ENCODE assay signal across 8 mouse cellular contexts in the genomic region with DNA sequence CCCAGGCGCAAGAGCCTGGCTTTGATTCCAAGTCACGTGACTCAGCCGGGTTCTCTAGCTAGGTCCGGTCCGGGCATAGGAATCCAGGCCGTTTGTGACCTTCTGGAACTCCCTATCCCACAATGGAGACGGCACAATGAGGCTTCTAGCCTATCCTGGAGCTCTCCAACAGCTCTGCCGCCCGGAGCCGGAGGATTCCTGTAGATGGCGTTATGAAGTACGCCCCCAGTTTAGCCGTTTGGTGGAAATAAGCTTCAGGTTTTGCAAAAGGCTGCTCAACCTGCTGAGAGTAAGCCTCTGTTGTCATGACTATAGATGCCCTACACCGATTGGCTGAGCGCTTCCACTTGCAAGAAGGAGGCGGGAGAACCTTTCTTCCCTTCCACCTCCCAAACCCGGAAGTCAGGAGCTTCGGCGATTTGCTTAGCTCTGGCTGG. TPM values are rescaled to one million over a fixed set of nuclear protein-coding genes. Genes with fewer than 3 reads are reported as not detected.
A peak's percentile ranks its signal among the peaks of the same experiment; 100 is the strongest.
DNase-seq lines count a peak whose midpoint lies in the region; ATAC-seq and TF ChIP-seq lines count a peak whose summit lies in the region.

Efcab12 (minus strand) TSS at position 252 of the 437 bp plus-strand sequence.

- H3K4me2 ChIP-seq in neural tube, embryonic 14.5 days (ENCODE audit: low read depth, low read length), result peak within 1 kb of the TSS; percentile 51

- no peak within 1 kb of the TSS for H3K9ac ChIP-seq in neural tube, embryonic 14.5 days (replicated peaks; ENCODE audit: low read depth, low read length)

- no peaks in the 10 kb centered on the region for H3K4me1 ChIP-seq in neural tube, embryonic 14.5 days (ENCODE audit: control insufficient read depth, insufficient read depth, low read length)

- WGBS in neural tube, embryonic 14.5 days, result 3% methylated on average over 19 of the region's 19 CpGs

- H3K36me3 ChIP-seq in neural tube, embryonic 14.5 days (ENCODE audit: control insufficient read depth, insufficient read depth, low read length), result no peaks in the 10 kb centered on the region

- DNase-seq in Muller cell, postnatal 12 days (ENCODE audit: inconsistent ontology term), result peak; percentile 81
- DNase-seq in cerebellum, adult 8-10 months, result peak; percentile 75
- DNase-seq in forelimb bud, embryonic 11.5 days (ENCODE audit: low read depth, low spot score), result peak; percentile 73
- peak; percentile 52 to 84 for DNase-seq in layer of hippocampus, adult 2 months (ENCODE audit: low spot score in 2 of 2)
- DNase-seq in lung, adult 18-20 months, result peak; percentile 85 to 89
- peak; percentile 79 for DNase-seq in thymus, postnatal 14 days

- peak; percentile 36 for TF ChIP-seq CTCF in layer of hippocampus, adult 2 months (conservative IDR thresholded peaks at IDR 0.05)

- peak within 1 kb of the TSS; percentile 60 for H3K4me3 ChIP-seq in layer of hippocampus, adult 2 months
- peak within 1 kb of the TSS; percentile 22 for H3K4me3 ChIP-seq in neural tube, embryonic 14.5 days (ENCODE audit: low read depth, low read length)

- peak; percentile 94 to 99 for ATAC-seq in hematopoietic stem cell, adult 5-6 weeks (replicated peaks in 1 of 2; ENCODE audit: insufficient read depth in 1 of 2, low FRiP score in 2 of 2, low TSS enrichment in 1 of 2, low read depth in 1 of 2, poor library complexity in 2 of 2, severe bottlenecking in 2 of 2)
- peak; percentile 97 for ATAC-seq in neural tube, embryonic 14.5 days (ENCODE audit: low read depth)

- H3K9me3 ChIP-seq in neural tube, embryonic 14.5 days (ENCODE audit: control insufficient read depth, low read length), result no peaks in the 10 kb centered on the region

- no peaks in the 10 kb centered on the region for H3K27me3 ChIP-seq in neural tube, embryonic 14.5 days (ENCODE audit: control insufficient read depth, insufficient read depth, low read length)

- peak within 1 kb of the TSS; percentile 72 for H3K27ac ChIP-seq in layer of hippocampus, adult 2 months
- H3K27ac ChIP-seq in neural tube, embryonic 14.5 days (ENCODE audit: low read depth, low read length), result no peak within 1 kb of the TSS

RNA-seq across cellular contexts. Expression of gene Efcab12, which starts in this region (rescaled TPM):
- total RNA-seq in hematopoietic stem cell, adult 5-6 weeks (2017), result 0.31 TPM in 1 of 2 replicates, not detected in the other
- total RNA-seq in layer of hippocampus, adult 2 months (2021), result 1 to 10 TPM; 3.9 to 4.5 TPM
- polyA plus RNA-seq in neural tube, embryonic 14.5 days (2014; fragmentation: Nextera tagmentation; extraction: Ambion mirVana), result 3.0 and 3.1 TPM in 2 replicates

Comparison
In these comparisons a context has a peak if more than half of its experiments do, and no peak if none do; other contexts are left out.
1. Peak in ATAC-seq in hematopoietic stem cell, adult 5-6 weeks; RNA of the gene not detected or under 1 TPM.